Comparison of ENCODE assay signal across 9 mouse cellular contexts in the genomic region with DNA sequence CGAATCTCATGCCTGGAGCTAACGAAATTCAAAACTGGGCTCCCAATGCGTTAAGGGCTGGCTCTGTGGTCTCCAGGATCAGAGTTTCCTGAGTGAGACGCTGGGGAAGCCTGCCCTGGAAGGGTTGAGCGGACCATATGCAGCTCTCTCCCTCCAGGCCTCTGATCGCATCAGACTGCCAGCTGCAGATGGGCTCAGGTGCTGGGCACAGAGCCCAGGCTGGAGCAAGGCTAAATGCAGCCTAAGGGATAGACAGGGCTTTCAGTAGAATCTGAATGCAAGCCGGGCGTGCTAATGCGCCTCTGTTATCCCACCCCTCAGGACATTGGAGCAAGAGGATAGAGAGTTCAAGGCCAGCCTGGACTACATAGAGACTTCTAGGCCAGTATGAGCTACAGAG. TPM values are rescaled to one million over a fixed set of nuclear protein-coding genes. Genes with fewer than 3 reads are reported as not detected.
DNase-seq lines count a peak whose midpoint lies in the region; ATAC-seq and TF ChIP-seq lines count a peak whose summit lies in the region.
"Had no signal": no experiment of that assay in that cellular context is flagged by ENCODE, and none has a peak within 500 bp of the region (broad histone marks: within the 10 kb centered on the region; RNA-seq: fewer than 3 reads in every experiment).

No protein-coding gene starts in this region.

- H3K27ac ChIP-seq in forebrain, embryonic 13.5 days, result peak overlapping the region; percentile 74
- H3K27ac ChIP-seq in forebrain, embryonic 11.5 days (ENCODE audit: low read depth, low read length), result no peak overlapping the region
- peak overlapping the region; percentile 22; the same call in 1 of the 2 replicates for H3K27ac ChIP-seq in lung, postnatal 0 days (ENCODE audit: low read length)
- H3K27ac ChIP-seq in neural tube, embryonic 14.5 days (ENCODE audit: low read depth, low read length), result 0 out of 2 replicates have a peak overlapping the region, but pooled peaks have one; percentile 28

- no peak for TF ChIP-seq CTCF in lung, postnatal 0 days (IDR thresholded peaks at IDR 0.05)
- no peak for TF ChIP-seq CTCF in lung, adult 2 months (IDR thresholded peaks at IDR 0.05; ENCODE audit: insufficient read depth, low read length)

- no peaks in the 10 kb centered on the region for H3K36me3 ChIP-seq in forebrain, embryonic 13.5 days (ENCODE audit: poor library complexity, severe bottlenecking)
- no peaks in the 10 kb centered on the region for H3K36me3 ChIP-seq in forebrain, embryonic 11.5 days (ENCODE audit: control insufficient read depth, insufficient read depth, low read length)
- no peaks in the 10 kb centered on the region for H3K36me3 ChIP-seq in lung, postnatal 0 days (ENCODE audit: insufficient read depth, low read length)
- H3K36me3 ChIP-seq in neural tube, embryonic 14.5 days (ENCODE audit: control insufficient read depth, insufficient read depth, low read length), result no peaks in the 10 kb centered on the region

- H3K27me3 ChIP-seq in forebrain, embryonic 13.5 days, result no peaks in the 10 kb centered on the region
- peaks cover 3% of the 10 kb centered on the region; the same call in 1 of the 2 replicates for H3K27me3 ChIP-seq in forebrain, embryonic 11.5 days (ENCODE audit: control insufficient read depth, insufficient read depth, low read length)
- H3K27me3 ChIP-seq in lung, postnatal 0 days (replicated peaks; ENCODE audit: insufficient read depth, low read length), result no peaks in the 10 kb centered on the region
- no peaks in the 10 kb centered on the region for H3K27me3 ChIP-seq in neural tube, embryonic 14.5 days (ENCODE audit: control insufficient read depth, insufficient read depth, low read length)

- no peak for DNase-seq in forebrain, embryonic 11.5 days (ENCODE audit: low spot score)
- DNase-seq in lung, postnatal 0 days (ENCODE audit: low spot score), result no peak
- no peak for DNase-seq in lung, adult 2 months
- peak; percentile 49 for DNase-seq in gastrocnemius, postnatal 10 days
- no peak for DNase-seq in urinary bladder, postnatal 10 days (ENCODE audit: low spot score)
- no peak for DNase-seq in frontal cortex, postnatal 14 days (ENCODE audit: low spot score in 2 of 2)

- peak; percentile 68 for ATAC-seq in forebrain, embryonic 13.5 days
- no peak for ATAC-seq in forebrain, embryonic 11.5 days (replicated peaks; ENCODE audit: low FRiP score)
- no peak for ATAC-seq in lung, postnatal 0 days
- peak; percentile 77 for ATAC-seq in neural tube, embryonic 14.5 days (ENCODE audit: low read depth)

- peaks cover 27% of the 10 kb centered on the region for H3K4me1 ChIP-seq in forebrain, embryonic 13.5 days
- no peaks in the 10 kb centered on the region for H3K4me1 ChIP-seq in forebrain, embryonic 11.5 days (replicated peaks; ENCODE audit: control insufficient read depth, insufficient read depth, low read length)
- H3K4me1 ChIP-seq in lung, postnatal 0 days (ENCODE audit: insufficient read depth, low read depth, low read length), result peaks cover 18% of the 10 kb centered on the region
- peaks cover 12% of the 10 kb centered on the region for H3K4me1 ChIP-seq in lung, adult 2 months (ENCODE audit: control insufficient read depth, insufficient read depth, low read length)
- H3K4me1 ChIP-seq in neural tube, embryonic 14.5 days (ENCODE audit: control insufficient read depth, insufficient read depth, low read length), result peaks cover 17% of the 10 kb centered on the region

- no peak overlapping the region for H3K4me2 ChIP-seq in forebrain, embryonic 13.5 days
- no peak overlapping the region for H3K4me2 ChIP-seq in forebrain, embryonic 11.5 days (ENCODE audit: low read depth, low read length, severe bottlenecking)
- H3K4me2 ChIP-seq in lung, postnatal 0 days (replicated peaks; ENCODE audit: low read depth, low read length), result no peak overlapping the region
- no peak overlapping the region for H3K4me2 ChIP-seq in neural tube, embryonic 14.5 days (ENCODE audit: low read depth, low read length)

- H3K9ac ChIP-seq in forebrain, embryonic 13.5 days, result no peak overlapping the region
- H3K9ac ChIP-seq in forebrain, embryonic 11.5 days (ENCODE audit: low read length), result no peak overlapping the region
- H3K9ac ChIP-seq in lung, postnatal 0 days (replicated peaks; ENCODE audit: low read depth), result no peak overlapping the region
- no peak overlapping the region for H3K9ac ChIP-seq in neural tube, embryonic 14.5 days (replicated peaks; ENCODE audit: low read depth, low read length)

- no peaks in the 10 kb centered on the region for H3K9me3 ChIP-seq in forebrain, embryonic 13.5 days (replicated peaks)
- no peaks in the 10 kb centered on the region for H3K9me3 ChIP-seq in forebrain, embryonic 11.5 days (ENCODE audit: control insufficient read depth, low read length)
- no peaks in the 10 kb centered on the region for H3K9me3 ChIP-seq in lung, postnatal 0 days (ENCODE audit: low read length)
- H3K9me3 ChIP-seq in neural tube, embryonic 14.5 days (ENCODE audit: control insufficient read depth, low read length), result no peaks in the 10 kb centered on the region

- no peak for TF ChIP-seq POLR2A in lung, adult 2 months (IDR thresholded peaks at IDR 0.05; ENCODE audit: borderline replicate concordance, extremely low read depth, low read depth, low read length)

- WGBS in forebrain, embryonic 13.5 days, result 65% methylated on average over 9 of the region's 9 CpGs
- 79% methylated on average over 9 of the region's 9 CpGs for WGBS in forebrain, embryonic 11.5 days
- WGBS in lung, postnatal 0 days, result 61% methylated on average over 9 of the region's 9 CpGs
- 54% methylated on average over 9 of the region's 9 CpGs for WGBS in lung, adult 2 months
- WGBS in neural tube, embryonic 14.5 days, result 40% methylated on average over 9 of the region's 9 CpGs

- TF ChIP-seq EP300 in lung, postnatal 0 days (IDR thresholded peaks at IDR 0.05), result no peak

- H3K4me3 ChIP-seq in forebrain, embryonic 13.5 days, result no peak overlapping the region
- no peak overlapping the region for H3K4me3 ChIP-seq in forebrain, embryonic 11.5 days (ENCODE audit: low read depth, low read length)
- no peak overlapping the region for H3K4me3 ChIP-seq in lung, postnatal 0 days (ENCODE audit: low read depth, low read length)
- no peak overlapping the region for H3K4me3 ChIP-seq in lung, adult 2 months (replicated peaks; ENCODE audit: extremely low read depth, low read depth, low read length)
- no peak overlapping the region for H3K4me3 ChIP-seq in neural tube, embryonic 14.5 days (ENCODE audit: low read depth, low read length)

RNA-seq across cellular contexts. Expression of gene Calm2, which starts 31.8 kb away (rescaled TPM):
- 1,676 and 1,701 TPM in 2 replicates for polyA plus RNA-seq in forebrain, embryonic 13.5 days (2015; fragmentation: Nextera tagmentation; extraction: Ambion mirVana)
- 1,239 and 1,306 TPM in 2 replicates for polyA plus RNA-seq in forebrain, embryonic 11.5 days (2014; fragmentation: Nextera tagmentation; extraction: Ambion mirVana)
- polyA plus RNA-seq in lung, postnatal 0 days (2015; fragmentation: Nextera tagmentation; extraction: Ambion mirVana), result 867 and 887 TPM in 2 replicates
- 38.8 and 85.2 TPM in 2 replicates for polyA plus RNA-seq in lung, adult 2 months (2012; rRNA removed)
- 100 to 1,000 TPM; 298 to 346 TPM for total RNA-seq in gastrocnemius, postnatal 10 days (2021)
- polyA plus RNA-seq in neural tube, embryonic 14.5 days (2014; fragmentation: Nextera tagmentation; extraction: Ambion mirVana), result 3,412 and 3,701 TPM in 2 replicates

RNA-seq across cellular contexts. Expression of gene Stpg4, which starts 51.0 kb away (rescaled TPM):
- polyA plus RNA-seq in forebrain, embryonic 13.5 days (2015; fragmentation: Nextera tagmentation; extraction: Ambion mirVana), result not detected in 2 replicates
- not detected in 2 replicates for polyA plus RNA-seq in forebrain, embryonic 11.5 days (2014; fragmentation: Nextera tagmentation; extraction: Ambion mirVana)
- not detected in 2 replicates for polyA plus RNA-seq in lung, postnatal 0 days (2015; fragmentation: Nextera tagmentation; extraction: Ambion mirVana)
- not detected in 2 replicates for polyA plus RNA-seq in lung, adult 2 months (2012; rRNA removed)
- not detected for total RNA-seq in gastrocnemius, postnatal 10 days (2021)
- polyA plus RNA-seq in neural tube, embryonic 14.5 days (2014; fragmentation: Nextera tagmentation; extraction: Ambion mirVana), result not detected in 2 replicates
- total RNA-seq: left cerebral cortex, postnatal 14 days had no signal

Comparison
In these comparisons a context has a peak if more than half of its experiments do, and no peak if none do; other contexts are left out.
1. ATAC-seq: peak in forebrain, embryonic 13.5 days (single experiment) and neural tube, embryonic 14.5 days (single experiment); none in forebrain, embryonic 11.5 days (single experiment) and lung, postnatal 0 days (single experiment).
2. RNA of gene Calm2, which starts 31.8 kb away (polyA plus RNA-seq): 3,412 to 3,701 TPM in neural tube, embryonic 14.5 days, 1,676 to 1,701 TPM in forebrain, embryonic 13.5 days, 1,239 to 1,306 TPM in forebrain, embryonic 11.5 days and 867 to 887 TPM in lung, postnatal 0 days; 38.8 to 85.2 TPM in lung, adult 2 months; every median in the first group is over 10 times any median in the second.